8 mouse cellular contexts compared by ENCODE assay signal in genomic region chr7:143296001-143296379, GRCm38 (mm10).
DNase-seq lines count a peak whose midpoint lies in the region; ATAC-seq and TF ChIP-seq lines count a peak whose summit lies in the region.

No protein-coding gene starts in this region.

- H3K4me1 ChIP-seq in heart, adult 2 months (ENCODE audit: control insufficient read depth, insufficient read depth, low read length), result peaks cover 1% of the 10 kb centered on the region; the same call in 1 of the 2 replicates
- H3K4me1 ChIP-seq in hindbrain, embryonic 15.5 days (replicated peaks), result peaks cover 15% of the 10 kb centered on the region

- no peaks in the 10 kb centered on the region for H3K27me3 ChIP-seq in heart, adult 2 months (ENCODE audit: control insufficient read depth, insufficient read depth, low read length)
- no peaks in the 10 kb centered on the region for H3K27me3 ChIP-seq in hindbrain, embryonic 15.5 days

- peak; percentile 35; the same call in 1 of the 2 replicates for ATAC-seq in hindbrain, embryonic 15.5 days (ENCODE audit: low FRiP score, low read depth)

- H3K9me3 ChIP-seq in hindbrain, embryonic 15.5 days, result no peaks in the 10 kb centered on the region; the same call in 1 of the 2 replicates

- intact Hi-C loops in heart, adult 2 months (cut with DNase I), result loop anchor here (5.0 kb wide), 2 partner anchors 59 to 166 kb away; partner anchors contain the start of gene Cdkn1c

- DNase-seq in heart, adult 2 months, result peak in 1 of 2 experiments; percentile 21
- DNase-seq in heart, adult 11 months, result no peak
- DNase-seq in CD4-positive helper T cell, adult 2 months (ENCODE audit: low read depth, low spot score), result peak; percentile 42
- DNase-seq in embryo, embryonic 9.5 days (ENCODE audit: extremely low spot score), result peak; percentile 29
- peak; percentile 21 for DNase-seq in mesoderm, embryonic 11.5 days (ENCODE audit: low read depth, low spot score)
- DNase-seq in layer of hippocampus, postnatal 14 days (ENCODE audit: low spot score in 2 of 2), result no peak
- DNase-seq in gastrocnemius, adult 18-20 months (ENCODE audit: low spot score), result no peak

- WGBS in heart, adult 2 months, result 48% methylated on average over 20 of the region's 20 CpGs
- 47% methylated on average over 20 of the region's 20 CpGs for WGBS in hindbrain, embryonic 15.5 days

- peaks cover 3% of the 10 kb centered on the region for H3K79me2 ChIP-seq in heart, adult 2 months (replicated peaks; ENCODE audit: control insufficient read depth, insufficient read depth, low read length)

- peak overlapping the region; percentile 74 for H3K27ac ChIP-seq in heart, adult 2 months
- H3K27ac ChIP-seq in hindbrain, embryonic 15.5 days (replicated peaks), result peak overlapping the region; percentile 80

- TF ChIP-seq CTCF in heart, adult 2 months (IDR thresholded peaks at IDR 0.05), result no peak

- no peaks in the 10 kb centered on the region for H3K36me3 ChIP-seq in heart, adult 2 months (ENCODE audit: control insufficient read depth, insufficient read depth, low read length)
- no peaks in the 10 kb centered on the region for H3K36me3 ChIP-seq in hindbrain, embryonic 15.5 days

- H3K4me3 ChIP-seq in heart, adult 2 months, result peak overlapping the region; percentile 63
- H3K4me3 ChIP-seq in hindbrain, embryonic 15.5 days, result peak overlapping the region; percentile 56

- peak overlapping the region; percentile 55 for H3K4me2 ChIP-seq in hindbrain, embryonic 15.5 days

- no peak for TF ChIP-seq EP300 in heart, adult 2 months (IDR thresholded peaks at IDR 0.05; ENCODE audit: insufficient read depth, low read depth, low read length)

- TF ChIP-seq POLR2A in heart, adult 2 months (IDR thresholded peaks at IDR 0.05; ENCODE audit: insufficient read depth, low read depth, low read length), result no peak

- H3K9ac ChIP-seq in heart, adult 2 months (ENCODE audit: low read depth, low read length), result peak overlapping the region; percentile 30
- peak overlapping the region; percentile 58 for H3K9ac ChIP-seq in hindbrain, embryonic 15.5 days

Comparison
In these comparisons a context has a peak if more than half of its experiments do, and no peak if none do; other contexts are left out.
1. DNase-seq: peak in CD4-positive helper T cell, adult 2 months (single experiment), embryo, embryonic 9.5 days (single experiment) and mesoderm, embryonic 11.5 days (single experiment); none in heart, adult 11 months (single experiment), layer of hippocampus, postnatal 14 days (0 of 2) and gastrocnemius, adult 18-20 months (single experiment).